Mouse (Mus musculus): Measurements from ENCODE around the gene Sik3.

DNA sequence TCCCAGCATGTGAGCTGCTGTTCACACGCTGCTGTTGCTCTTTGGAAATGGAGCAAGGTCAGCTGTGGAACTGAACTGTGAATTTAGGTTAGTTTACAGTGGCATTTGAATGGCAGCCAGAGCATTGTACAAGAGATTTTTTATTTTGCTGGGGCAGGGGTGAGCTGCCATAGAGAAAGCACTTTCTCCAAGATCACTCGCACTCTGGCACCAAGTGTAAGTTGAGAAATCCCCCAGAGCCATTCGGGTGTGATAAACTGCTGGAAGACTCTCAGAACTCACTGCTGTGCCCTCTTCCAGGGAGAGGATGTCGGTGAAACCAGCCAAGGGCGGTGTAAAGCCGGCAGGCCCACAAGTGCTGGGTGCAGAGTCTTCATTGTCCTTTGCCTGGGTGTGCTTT lies 126.2 kb downstream of the Sik3 start:
- TF ChIP-seq CTCF (IDR thresholded peaks at IDR 0.05): no peak
- no peak for TF ChIP-seq EP300 (IDR thresholded peaks at IDR 0.05)

All from lung, postnatal 0 days (tissue).